Mouse (Mus musculus) midbrain, embryonic 12.5 days (tissue): Measurements from ENCODE around the gene Pin4. TPM values are rescaled to one million over a fixed set of nuclear protein-coding genes. Genes with fewer than 3 reads are reported as not detected.
A peak's percentile ranks its signal among the peaks of the same experiment; 100 is the strongest.
"Not testable (repeated sequence)": the region's sequence is repeated elsewhere in the genome, so short reads cannot be mapped to it uniquely, and the experiment has no call there.

Source experiments
- ATAC-seq: fragments of 200-750 bp; cut with Nextera tagmentation; 2 replicates; pipeline ENCODE4 v1.8.0; 2017; ENCODE audit warnings: low read depth, moderate TSS enrichment, moderate library complexity; ENCODE audit not compliant: low FRiP score
- H3K27ac ChIP-seq: fragments of 300-500 bp; sonication (generic); replicated peaks from 2 replicates; pipeline ENCODE4 v1.5.1; 2016; ENCODE audit warnings: mild to moderate bottlenecking
- H3K27me3 ChIP-seq: fragments of 300-500 bp; sonication (generic); 2 replicates; pipeline ENCODE4 v1.6.1; 2016; ENCODE audit warnings: mild to moderate bottlenecking
- H3K36me3 ChIP-seq: fragments of 300-500 bp; sonication (generic); 2 replicates; pipeline ENCODE4 v1.6.1; 2016
- H3K4me1 ChIP-seq: fragments of 300-500 bp; sonication (generic); 2 replicates; pipeline ENCODE4 v1.6.1; 2016
- H3K4me2 ChIP-seq: fragments of 300-500 bp; sonication (generic); replicated peaks from 2 replicates; pipeline ENCODE4 v1.6.1; 2016; ENCODE audit warnings: mild to moderate bottlenecking, moderate library complexity
- H3K4me3 ChIP-seq: fragments of 300-500 bp; sonication (generic); 2 replicates; pipeline ENCODE4 v1.5.1; 2016; ENCODE audit warnings: mild to moderate bottlenecking
- H3K9ac ChIP-seq: fragments of 300-500 bp; sonication (generic); replicated peaks from 2 replicates; pipeline ENCODE4 v1.6.1; 2016; ENCODE audit warnings: mild to moderate bottlenecking, moderate library complexity
- H3K9me3 ChIP-seq: fragments of 300-500 bp; sonication (generic); 2 replicates; pipeline ENCODE4 v1.6.1; 2016; ENCODE audit warnings: mild to moderate bottlenecking
- WGBS: fragments of 180-500 bp; shearing (Covaris S2); methylation state at CpG from one replicate; pipeline ENCODE4 v1.1.7; 2016; 5-methylcytosine and 5-hydroxymethylcytosine counted together
- polyA plus RNA-seq: library from polyadenylated mRNA; unstranded; fragments of >200 nt; fragmentation: Nextera tagmentation; extraction: Ambion mirVana; gene quantifications from 2 replicates; pipeline ENCODE4 v1.2.1, GENCODE M21; 2016

The Pin4 gene
- polyA plus RNA-seq, 1 experiment from 2014 or later = 75.5 TPM

DNA sequence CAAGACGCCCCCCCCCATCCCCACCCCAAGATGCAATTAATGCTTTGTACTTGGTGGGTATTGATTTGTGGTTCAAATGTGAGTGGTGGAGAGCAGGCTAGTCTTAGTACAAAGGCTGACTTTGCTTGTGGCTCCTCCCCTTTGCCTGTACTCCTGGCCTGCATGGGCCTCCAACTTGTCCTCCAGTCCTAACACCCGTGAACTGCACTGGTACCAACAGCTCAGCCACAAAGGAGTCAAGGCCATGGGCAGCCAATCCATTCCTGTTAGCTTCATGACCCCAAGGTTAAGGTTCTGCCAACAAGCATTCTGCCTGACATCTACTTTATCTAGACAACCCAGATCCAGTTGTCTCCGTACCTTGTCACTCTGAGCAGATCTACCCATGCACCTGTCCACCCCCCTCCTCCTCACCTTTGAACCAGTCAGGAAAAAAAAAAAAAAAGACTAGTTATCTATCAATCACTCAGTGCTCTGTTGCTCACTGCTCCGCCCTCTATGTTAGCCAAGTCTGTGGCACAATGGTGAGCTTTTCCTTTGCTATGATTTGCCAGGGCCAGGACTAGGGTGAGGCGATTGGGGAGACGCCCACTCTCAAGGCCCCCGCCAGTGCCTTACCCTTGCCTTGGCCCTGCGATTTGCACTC is 33.3 kb upstream of the Pin4 start:
- 87% methylated on average over 8 of the region's 8 CpGs for WGBS

GRCm38 (mm10) chrX:102090605-102091004 is 28.6 kb upstream of the Pin4 start:
- no peaks in the 10 kb centered on the region for H3K36me3 ChIP-seq
- no peak for ATAC-seq
- H3K27me3 ChIP-seq = peaks cover 35% of the 10 kb centered on the region
- no peak overlapping the region for H3K27ac ChIP-seq
- H3K4me1 ChIP-seq = no peaks in the 10 kb centered on the region
- H3K9me3 ChIP-seq = no peaks in the 10 kb centered on the region
- H3K4me3 ChIP-seq = no peak overlapping the region
- H3K4me2 ChIP-seq = no peak overlapping the region
- no peak overlapping the region for H3K9ac ChIP-seq
- WGBS = 71% methylated on average over 3 of the region's 3 CpGs

More for the DNA sequence above, 33.3 kb upstream of the Pin4 start:
- Histone ChIP-seq H3K36me3 (no peaks in the 10 kb centered on the region), H3K9me3 (no peaks in the 10 kb centered on the region), H3K4me1 (peaks cover 17% of the 10 kb centered on the region), H3K27ac (no peak overlapping the region), H3K9ac (no peak overlapping the region), H3K27me3 (peaks cover 41% of the 10 kb centered on the region), H3K4me2 (no peak overlapping the region), H3K4me3 (no peak overlapping the region)
- ATAC-seq = no peak

DNA sequence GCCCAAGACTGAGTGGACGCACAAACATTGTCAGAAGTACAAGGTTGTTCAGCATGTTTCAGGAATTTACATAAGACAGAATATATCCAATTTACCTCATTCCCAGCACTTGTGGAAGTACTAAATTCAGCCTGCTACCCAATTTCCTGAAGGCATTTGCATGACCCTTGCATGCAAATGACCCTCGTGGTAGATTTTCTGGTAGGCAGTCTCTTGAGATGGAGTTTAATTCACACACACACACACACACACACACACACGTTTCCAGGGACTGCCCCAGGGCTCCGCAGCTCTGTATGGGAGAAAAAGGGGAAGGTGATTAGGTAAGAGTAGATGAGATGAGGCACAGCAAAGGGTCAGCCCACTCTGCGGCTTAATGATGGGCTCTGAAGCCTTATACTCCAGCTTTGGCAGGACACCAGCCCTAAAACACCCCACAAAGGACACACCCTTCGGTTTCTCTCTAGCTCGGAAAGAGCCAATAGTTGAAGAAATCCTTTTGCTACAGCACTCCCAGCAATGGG is 24.8 kb upstream of the Pin4 start:
- H3K4me2 ChIP-seq = no peak overlapping the region
- no peak overlapping the region for H3K9ac ChIP-seq
- ATAC-seq = no peak
- H3K36me3 ChIP-seq = no peaks in the 10 kb centered on the region
- H3K9me3 ChIP-seq = no peaks in the 10 kb centered on the region
- WGBS = 77% methylated on average over 7 of the region's 7 CpGs
- H3K4me3 ChIP-seq = no peak overlapping the region
- no peaks in the 10 kb centered on the region for H3K4me1 ChIP-seq
- peaks cover 26% of the 10 kb centered on the region for H3K27me3 ChIP-seq
- no peak overlapping the region for H3K27ac ChIP-seq

GRCm38 (mm10) chrX:102101886-102102285 is 17.4 kb upstream of the Pin4 start:
- no peak for ATAC-seq
- 63% methylated on average over 7 of the region's 7 CpGs for WGBS

GRCm38 (mm10) chrX:102103830-102104229 is 15.4 kb upstream of the Pin4 start:
- H3K9me3 ChIP-seq, H3K4me3 ChIP-seq, H3K27ac ChIP-seq, H3K4me1 ChIP-seq, H3K4me2 ChIP-seq, ATAC-seq, H3K9ac ChIP-seq, H3K36me3 ChIP-seq: not testable (repeated sequence)
- peaks cover 16% of the 10 kb centered on the region for H3K27me3 ChIP-seq
- 64% methylated on average over 2 of the region's 2 CpGs for WGBS

More at GRCm38 (mm10) chrX:102101886-102102285, 17.4 kb upstream of the Pin4 start:
- H3K27ac ChIP-seq = no peak overlapping the region
- H3K9me3 ChIP-seq = no peaks in the 10 kb centered on the region
- no peaks in the 10 kb centered on the region for H3K4me1 ChIP-seq
- no peak overlapping the region for H3K9ac ChIP-seq
- H3K4me2 ChIP-seq = no peak overlapping the region
- no peaks in the 10 kb centered on the region for H3K36me3 ChIP-seq
- no peak overlapping the region for H3K4me3 ChIP-seq
- H3K27me3 ChIP-seq = peaks cover 16% of the 10 kb centered on the region

- peaks cover 15% of the 10 kb centered on the region; the same call in 1 of the 2 replicates for H3K27me3 ChIP-seq
- H3K9ac ChIP-seq, H3K27ac ChIP-seq, H3K4me1 ChIP-seq, H3K4me3 ChIP-seq, ATAC-seq, H3K4me2 ChIP-seq, H3K9me3 ChIP-seq, H3K36me3 ChIP-seq: not testable (repeated sequence)
- WGBS = 88% methylated on average over 5 of the region's 5 CpGs
These were observed 9.9 kb upstream of the Pin4 start for GRCm38 (mm10) chrX:102109349-102109748.

GRCm38 (mm10) chrX:102115676-102116075 is 3.6 kb upstream of the Pin4 start:
- no peaks in the 10 kb centered on the region for H3K9me3 ChIP-seq
- ATAC-seq = no peak
- WGBS = 37% methylated on average over 4 of the region's 4 CpGs
- H3K27me3 ChIP-seq = peaks cover 12% of the 10 kb centered on the region; the same call in 1 of the 2 replicates
- H3K36me3 ChIP-seq = no peaks in the 10 kb centered on the region
- no peak overlapping the region for H3K9ac ChIP-seq
- 0 out of 2 replicates have a peak overlapping the region, but pooled peaks have one; percentile 49 for H3K27ac ChIP-seq
- H3K4me3 ChIP-seq = no peak overlapping the region
- no peaks in the 10 kb centered on the region for H3K4me1 ChIP-seq
- H3K4me2 ChIP-seq = no peak overlapping the region

DNA sequence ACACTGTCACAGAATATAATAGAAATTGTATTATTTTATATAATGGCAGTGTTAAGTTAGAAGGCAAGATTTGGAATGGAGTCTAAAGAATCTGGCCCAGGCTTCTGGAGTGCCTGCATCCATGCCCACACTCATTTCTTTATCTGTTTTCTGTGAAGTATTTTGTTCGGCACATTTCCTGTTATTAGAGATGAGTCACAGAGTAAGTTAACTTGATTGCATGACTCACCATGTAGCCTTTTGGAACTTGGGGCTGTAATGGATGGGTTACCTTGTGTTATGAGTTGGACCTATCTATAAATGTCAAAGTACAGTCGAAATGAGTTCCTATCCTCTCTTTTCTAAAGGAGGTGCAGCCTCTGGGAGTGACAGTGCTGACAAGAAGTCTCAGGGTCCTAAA is 2.1 kb downstream of the Pin4 start:
- Histone ChIP-seq H3K36me3 (peaks cover 27% of the 10 kb centered on the region), H3K4me3 (no peak overlapping the region), H3K27me3 (no peaks in the 10 kb centered on the region), H3K9ac (no peak overlapping the region), H3K4me2 (no peak overlapping the region), H3K9me3 (no peaks in the 10 kb centered on the region), H3K27ac (no peak overlapping the region), H3K4me1 (no peaks in the 10 kb centered on the region)
- WGBS = 78% methylated on average over 2 of the region's 2 CpGs
- ATAC-seq = no peak

GRCm38 (mm10) chrX:102141157-102141556 is 21.9 kb downstream of the Pin4 start:
- H3K27me3 ChIP-seq = 0 out of 2 replicates have a peak, but pooled peaks cover 3% of the 10 kb centered on the region
- WGBS = 96% methylated on average over 1 of the region's 1 CpGs
- H3K4me2 ChIP-seq = no peak overlapping the region
- ATAC-seq = no peak
- H3K4me3 ChIP-seq = no peak overlapping the region
- no peak overlapping the region for H3K27ac ChIP-seq
- no peaks in the 10 kb centered on the region for H3K4me1 ChIP-seq
- H3K9ac ChIP-seq = no peak overlapping the region
- peaks cover 7% of the 10 kb centered on the region for H3K36me3 ChIP-seq
- H3K9me3 ChIP-seq = no peaks in the 10 kb centered on the region

GRCm38 (mm10) chrX:102156618-102157422 is 37.6 kb downstream of the Pin4 start, which contains the start of gene Ercc6l:
Gene Ercc6l, minus strand, starts transcription at chrX:102157091.
- Histone ChIP-seq H3K9ac (no peak within 1 kb of the TSS; the same call in 1 of the 2 replicates), H3K4me1 (no peaks in the 10 kb centered on the region), H3K27me3 (no peaks in the 10 kb centered on the region), H3K4me2 (peak within 1 kb of the TSS; percentile 53), H3K9me3 (no peaks in the 10 kb centered on the region), H3K36me3 (no peaks in the 10 kb centered on the region), H3K27ac (peak within 1 kb of the TSS; percentile 58; the same call in 1 of the 2 replicates), H3K4me3 (peak within 1 kb of the TSS; percentile 51)
- peak; percentile 99 for ATAC-seq
- WGBS = 17% methylated on average over 42 of the region's 42 CpGs

DNA sequence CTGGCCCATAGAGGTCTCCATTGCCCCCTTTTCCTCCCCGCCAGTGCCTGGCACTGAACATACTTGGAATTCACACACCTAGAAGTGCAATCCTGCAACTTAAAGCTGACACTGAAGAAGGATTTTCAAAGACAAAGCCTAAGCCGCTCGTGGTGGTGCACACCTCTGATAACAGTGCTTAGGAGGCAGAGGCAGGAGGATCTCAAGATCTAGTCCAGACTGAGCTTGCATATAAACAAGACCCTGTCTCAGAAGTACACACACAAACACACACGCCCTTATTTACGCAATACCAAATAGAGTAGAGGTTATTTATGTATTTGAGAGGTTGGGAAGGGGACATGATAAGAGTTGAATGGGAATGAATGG is 38.2 kb downstream of the Pin4 start:
- Histone ChIP-seq H3K9me3 (no peaks in the 10 kb centered on the region), H3K4me1 (no peaks in the 10 kb centered on the region), H3K4me3 (peak overlapping the region; percentile 51), H3K27ac (peak overlapping the region; percentile 58; the same call in 1 of the 2 replicates), H3K27me3 (no peaks in the 10 kb centered on the region), H3K4me2 (peak overlapping the region; percentile 41), H3K9ac (no peak overlapping the region), H3K36me3 (no peaks in the 10 kb centered on the region)
- 48% methylated on average over 5 of the region's 5 CpGs for WGBS
- no peak; the same call in 1 of the 2 replicates for ATAC-seq

- 42% methylated on average over 2 of the region's 2 CpGs for WGBS
- Histone ChIP-seq H3K4me2 (no peak overlapping the region), H3K27me3 (no peaks in the 10 kb centered on the region), H3K9me3 (no peaks in the 10 kb centered on the region), H3K4me1 (no peaks in the 10 kb centered on the region), H3K4me3 (no peak overlapping the region), H3K27ac (no peak overlapping the region), H3K36me3 (no peaks in the 10 kb centered on the region), H3K9ac (no peak overlapping the region)
- ATAC-seq = no peak
These were observed 40.5 kb downstream of the Pin4 start for GRCm38 (mm10) chrX:102159778-102160177.
